Mouse (Mus musculus) limb, embryonic 11.5 days (tissue): ENCODE results near the gene Slc1a7. TPM values are rescaled to one million over a fixed set of nuclear protein-coding genes. Genes with fewer than 3 reads are reported as not detected.

Experiments used
- ATAC-seq: fragments of 200-750 bp; cut with Nextera tagmentation; 2 replicates; pipeline ENCODE4 v1.8.0; 2017; ENCODE audit warnings: low read depth; ENCODE audit not compliant: insufficient number of reproducible peaks, low FRiP score, low TSS enrichment
- DNase-seq: peaks from one replicate; pipeline ENCODE4 v3.0.0-alpha.2; 2015; ENCODE audit warnings: low spot score
- H3K27ac ChIP-seq: fragments of 300-500 bp; sonication (generic); replicated peaks from 2 replicates; pipeline ENCODE4 v1.5.1; 2014; ENCODE audit warnings: low read depth, mild to moderate bottlenecking, low read length
- H3K27me3 ChIP-seq: fragments of 300-500 bp; sonication (generic); 2 replicates; pipeline ENCODE4 v1.6.1; 2014; ENCODE audit warnings: mild to moderate bottlenecking, low read length, mixed read lengths; ENCODE audit not compliant: control insufficient read depth, insufficient read depth
- H3K36me3 ChIP-seq: fragments of 300-500 bp; sonication (generic); 2 replicates; pipeline ENCODE4 v1.6.1; 2014; ENCODE audit warnings: mild to moderate bottlenecking, low read length, moderate library complexity, mixed read lengths; ENCODE audit not compliant: control insufficient read depth, insufficient read depth
- H3K4me1 ChIP-seq: fragments of 300-500 bp; sonication (generic); 2 replicates; pipeline ENCODE4 v1.6.1; 2014; ENCODE audit warnings: low read length, mixed read lengths; ENCODE audit not compliant: control insufficient read depth, insufficient read depth
- H3K4me2 ChIP-seq: fragments of 300-500 bp; sonication (generic); 2 replicates; pipeline ENCODE4 v1.6.1; 2014; ENCODE audit warnings: low read depth, mild to moderate bottlenecking, moderate library complexity; ENCODE audit not compliant: severe bottlenecking
- H3K4me3 ChIP-seq: fragments of 300-500 bp; sonication (generic); 2 replicates; pipeline ENCODE4 v1.5.1; 2014; ENCODE audit warnings: low read depth, low read length
- H3K9ac ChIP-seq: fragments of 300-500 bp; sonication (generic); 2 replicates; pipeline ENCODE4 v1.6.1; 2014; ENCODE audit warnings: mild to moderate bottlenecking, low read length
- H3K9me3 ChIP-seq: fragments of 300-500 bp; sonication (generic); 2 replicates; pipeline ENCODE4 v1.6.1; 2016; ENCODE audit warnings: low read length; ENCODE audit not compliant: control insufficient read depth
- WGBS: fragments of 180-500 bp; shearing (Covaris S2); extraction: QIAGEN DNeasy Blood & Tissue Kit; methylation state at CpG from one replicate; pipeline ENCODE4 v1.1.7; 2014; 5-methylcytosine and 5-hydroxymethylcytosine counted together
- polyA plus RNA-seq: library from polyadenylated mRNA; unstranded; fragments of >200 nt; fragmentation: Nextera tagmentation; extraction: Ambion mirVana; gene quantifications from 2 replicates; pipeline ENCODE4 v1.2.1, GENCODE M21; 2014

Gene Slc1a7
- polyA plus RNA-seq, 1 experiment from 2014 or later, result not detected

GRCm38 (mm10) chr4:108005328-108005727 is 37.2 kb downstream of the Slc1a7 start:
- H3K4me3 ChIP-seq, result no peak overlapping the region
- no peaks in the 10 kb centered on the region for H3K4me1 ChIP-seq
- H3K36me3 ChIP-seq, result no peaks in the 10 kb centered on the region
- H3K9ac ChIP-seq, result no peak overlapping the region
- H3K27me3 ChIP-seq, result no peaks in the 10 kb centered on the region
- H3K4me2 ChIP-seq, result no peak overlapping the region
- ATAC-seq, result no peak
- no peak for DNase-seq
- 81% methylated on average over 7 of the region's 7 CpGs for WGBS
- no peak overlapping the region for H3K27ac ChIP-seq
- H3K9me3 ChIP-seq, result no peaks in the 10 kb centered on the region

GRCm38 (mm10) chr4:108007532-108008103 is 39.5 kb downstream of the Slc1a7 start:
- no peak for ATAC-seq
- DNase-seq, result no peak
- H3K9me3 ChIP-seq, result no peaks in the 10 kb centered on the region
- no peaks in the 10 kb centered on the region for H3K4me1 ChIP-seq
- H3K27me3 ChIP-seq, result no peaks in the 10 kb centered on the region
- no peak overlapping the region for H3K4me2 ChIP-seq
- no peak overlapping the region for H3K4me3 ChIP-seq
- WGBS, result 81% methylated on average over 7 of the region's 7 CpGs
- H3K36me3 ChIP-seq, result no peaks in the 10 kb centered on the region
- H3K27ac ChIP-seq, result no peak overlapping the region
- H3K9ac ChIP-seq, result no peak overlapping the region

DNA sequence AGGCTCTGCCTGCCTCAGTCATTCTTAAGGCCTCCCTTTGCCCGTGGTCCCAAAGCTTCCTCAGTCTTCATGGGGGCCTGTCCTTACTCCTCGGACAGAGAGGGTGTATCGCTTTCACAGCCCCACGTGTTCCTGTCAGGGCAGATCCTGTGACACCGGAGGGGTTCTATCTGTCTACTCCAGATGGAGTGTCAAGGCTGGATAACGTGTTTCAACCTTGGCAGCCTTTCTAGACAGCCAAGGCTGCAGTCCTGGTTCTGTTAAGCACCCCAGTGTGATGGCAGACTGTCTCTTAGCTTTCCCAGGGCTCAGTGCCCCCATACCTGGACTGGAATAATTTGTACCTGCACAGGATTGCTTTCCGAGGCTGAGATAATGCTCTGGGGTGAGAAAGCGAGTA is 40.4 kb downstream of the Slc1a7 start:
- no peaks in the 10 kb centered on the region for H3K36me3 ChIP-seq
- H3K9me3 ChIP-seq, result no peaks in the 10 kb centered on the region
- no peaks in the 10 kb centered on the region for H3K27me3 ChIP-seq
- H3K9ac ChIP-seq, result no peak overlapping the region
- 80% methylated on average over 8 of the region's 8 CpGs for WGBS
- H3K4me1 ChIP-seq, result no peaks in the 10 kb centered on the region
- H3K27ac ChIP-seq, result no peak overlapping the region
- ATAC-seq (no peak), DNase-seq (no peak)
- no peak overlapping the region for H3K4me3 ChIP-seq
- no peak overlapping the region for H3K4me2 ChIP-seq

- peaks cover 5% of the 10 kb centered on the region for H3K4me1 ChIP-seq
- H3K9ac ChIP-seq, result no peak overlapping the region
- 55% methylated on average over 2 of the region's 2 CpGs for WGBS
- no peaks in the 10 kb centered on the region for H3K27me3 ChIP-seq
- ATAC-seq (no peak), DNase-seq (no peak)
- H3K4me3 ChIP-seq, result no peak overlapping the region
- H3K4me2 ChIP-seq, result no peak overlapping the region
- no peak overlapping the region for H3K27ac ChIP-seq
- H3K36me3 ChIP-seq, result no peaks in the 10 kb centered on the region
- H3K9me3 ChIP-seq, result no peaks in the 10 kb centered on the region
These were observed 46.3 kb downstream of the Slc1a7 start for GRCm38 (mm10) chr4:108014466-108014865.

DNA sequence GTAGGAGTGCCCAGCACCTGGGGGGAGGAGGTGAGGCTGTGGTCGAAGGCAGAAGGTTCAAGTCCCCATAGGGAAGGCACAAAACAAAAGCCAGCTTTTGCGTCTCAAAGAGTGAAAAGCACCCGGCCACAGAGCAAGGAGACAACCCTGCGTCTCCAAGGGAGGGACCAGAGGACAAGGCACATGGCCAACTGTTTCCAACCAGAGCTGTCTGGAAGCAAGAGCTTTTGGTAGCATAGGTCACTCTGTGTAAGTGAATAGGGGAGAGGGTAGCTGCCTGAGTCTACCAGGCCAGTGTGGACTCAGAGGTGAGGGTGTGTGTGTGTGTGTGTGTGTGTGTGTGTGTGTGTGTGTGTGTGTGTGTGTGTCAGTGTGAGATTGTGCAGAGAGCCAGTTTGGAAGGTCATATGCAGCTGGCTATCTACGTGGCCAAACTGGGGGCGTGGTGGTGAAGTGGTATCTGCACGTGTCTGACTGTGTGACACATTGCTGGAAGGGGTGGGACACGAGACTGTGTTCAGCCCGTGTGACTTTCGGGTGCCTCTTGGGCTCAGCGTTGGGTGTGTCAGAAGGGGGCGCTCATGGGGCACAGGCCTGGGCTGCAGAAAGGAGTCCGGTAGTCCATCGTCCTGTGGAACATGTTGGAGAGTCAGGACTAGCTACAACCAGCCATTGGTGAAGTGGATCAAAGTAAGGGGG is 47.1 kb downstream of the Slc1a7 start:
- Histone ChIP-seq H3K9ac (no peak overlapping the region), H3K4me2 (no peak overlapping the region), H3K9me3 (no peaks in the 10 kb centered on the region), H3K27ac (no peak overlapping the region), H3K27me3 (no peaks in the 10 kb centered on the region), H3K4me1 (peaks cover 5% of the 10 kb centered on the region), H3K4me3 (no peak overlapping the region), H3K36me3 (no peaks in the 10 kb centered on the region)
- ATAC-seq (no peak), DNase-seq (no peak)
- 71% methylated on average over 14 of the region's 14 CpGs for WGBS

GRCm38 (mm10) chr4:108016321-108016720 is 48.2 kb downstream of the Slc1a7 start:
- no peak overlapping the region for H3K9ac ChIP-seq
- H3K27ac ChIP-seq, result no peak overlapping the region
- H3K4me2 ChIP-seq, result no peak overlapping the region
- no peak for ATAC-seq
- no peaks in the 10 kb centered on the region for H3K9me3 ChIP-seq
- H3K4me3 ChIP-seq, result no peak overlapping the region
- DNase-seq, result no peak
- H3K27me3 ChIP-seq, result no peaks in the 10 kb centered on the region
- H3K4me1 ChIP-seq, result peaks cover 5% of the 10 kb centered on the region
- WGBS, result 84% methylated on average over 3 of the region's 3 CpGs
- H3K36me3 ChIP-seq, result no peaks in the 10 kb centered on the region

- H3K4me3 ChIP-seq, result no peak overlapping the region
- H3K9me3 ChIP-seq, result no peaks in the 10 kb centered on the region
- no peak for DNase-seq
- ATAC-seq, result no peak
- WGBS, result 73% methylated on average over 7 of the region's 7 CpGs
- no peak overlapping the region for H3K4me2 ChIP-seq
- peaks cover 5% of the 10 kb centered on the region for H3K4me1 ChIP-seq
- H3K9ac ChIP-seq, result no peak overlapping the region
- H3K27ac ChIP-seq, result no peak overlapping the region
- no peaks in the 10 kb centered on the region for H3K36me3 ChIP-seq
- H3K27me3 ChIP-seq, result no peaks in the 10 kb centered on the region
These were observed 49.7 kb downstream of the Slc1a7 start for GRCm38 (mm10) chr4:108017839-108018238.

- Histone ChIP-seq H3K4me2 (no peak overlapping the region), H3K27ac (no peak overlapping the region)
- WGBS, result 40% methylated on average over 10 of the region's 10 CpGs
These were observed 50.2 kb downstream of the Slc1a7 start for GRCm38 (mm10) chr4:108018241-108018923.

More at GRCm38 (mm10) chr4:108018241-108018923, 50.2 kb downstream of the Slc1a7 start:
- Histone ChIP-seq H3K9ac (no peak overlapping the region), H3K27me3 (no peaks in the 10 kb centered on the region), H3K4me1 (peaks cover 5% of the 10 kb centered on the region), H3K36me3 (no peaks in the 10 kb centered on the region), H3K9me3 (no peaks in the 10 kb centered on the region), H3K4me3 (no peak overlapping the region)
- ATAC-seq (peak; percentile 18; the same call in 1 of the 2 replicates), DNase-seq (no peak)
